Mouse (Mus musculus) lung, postnatal 0 days (tissue): ENCODE data around the gene Card19. TPM values are rescaled to one million over a fixed set of nuclear protein-coding genes. Genes with fewer than 3 reads are reported as not detected.
A peak's percentile ranks its signal among the peaks of the same experiment; 100 is the strongest.

Source experiments
- ATAC-seq: fragments of 200-750 bp; cut with Nextera tagmentation; 2 replicates; pipeline ENCODE4 v1.8.0; 2017; ENCODE audit warnings: moderate library complexity
- DNase-seq: peaks from one replicate; pipeline ENCODE4 v3.0.0-alpha.2; 2016; ENCODE audit warnings: low spot score
- H3K27ac ChIP-seq: fragments of 300-500 bp; sonication (generic); 2 replicates; pipeline ENCODE4 v1.5.1; 2014; ENCODE audit warnings: antibody characterized with exemption, mild to moderate bottlenecking, low read length, mixed read lengths
- H3K27me3 ChIP-seq: fragments of 300-500 bp; sonication (generic); replicated peaks from 2 replicates; pipeline ENCODE4 v1.6.1; 2014; ENCODE audit warnings: low read length, mixed read lengths; ENCODE audit not compliant: insufficient read depth
- H3K36me3 ChIP-seq: fragments of 300-500 bp; sonication (generic); 2 replicates; pipeline ENCODE4 v1.6.1; 2014; ENCODE audit warnings: low read length, mixed read lengths; ENCODE audit not compliant: insufficient read depth
- H3K4me1 ChIP-seq: fragments of 300-500 bp; sonication (generic); 2 replicates; pipeline ENCODE4 v1.6.1; 2014; ENCODE audit warnings: antibody characterized with exemption, low read depth, low read length, mixed read lengths; ENCODE audit not compliant: insufficient read depth
- H3K4me2 ChIP-seq: fragments of 300-500 bp; sonication (generic); replicated peaks from 2 replicates; pipeline ENCODE4 v1.6.1; 2014; ENCODE audit warnings: low read depth, mild to moderate bottlenecking, low read length, moderate library complexity, mixed read lengths
- H3K4me3 ChIP-seq: fragments of 300-500 bp; sonication (generic); 2 replicates; pipeline ENCODE4 v1.5.1; 2014; ENCODE audit warnings: low read depth, low read length
- H3K9ac ChIP-seq: fragments of 300-500 bp; sonication (generic); replicated peaks from 2 replicates; pipeline ENCODE4 v1.6.1; 2014; ENCODE audit warnings: low read depth, mild to moderate bottlenecking
- H3K9me3 ChIP-seq: fragments of 300-500 bp; sonication (generic); 2 replicates; pipeline ENCODE4 v1.6.1; 2016; ENCODE audit warnings: low read length, mixed read lengths
- CTCF ChIP-seq: IDR thresholded peaks from 2 replicates; pipeline ENCODE4 v1.5.1; 2016; ENCODE audit warnings: antibody characterized with exemption, mild to moderate bottlenecking
- EP300 ChIP-seq: IDR thresholded peaks from 2 replicates; pipeline ENCODE4 v1.6.1; 2016; ENCODE audit warnings: antibody characterized with exemption, mild to moderate bottlenecking, control low read depth
- WGBS: fragments of 180-500 bp; shearing (Covaris S2); extraction: QIAGEN DNeasy Blood & Tissue Kit; methylation state at CpG from one replicate; pipeline ENCODE4 v1.1.7; 2014; 5-methylcytosine and 5-hydroxymethylcytosine counted together
- polyA plus RNA-seq: library from polyadenylated mRNA; unstranded; fragments of >200 nt; fragmentation: Nextera tagmentation; extraction: Ambion mirVana; gene quantifications from 2 replicates; pipeline ENCODE4 v1.2.1, GENCODE M21; 2015

Card19 gene
- polyA plus RNA-seq, 1 experiment from 2014 or later = 112 TPM

DNA sequence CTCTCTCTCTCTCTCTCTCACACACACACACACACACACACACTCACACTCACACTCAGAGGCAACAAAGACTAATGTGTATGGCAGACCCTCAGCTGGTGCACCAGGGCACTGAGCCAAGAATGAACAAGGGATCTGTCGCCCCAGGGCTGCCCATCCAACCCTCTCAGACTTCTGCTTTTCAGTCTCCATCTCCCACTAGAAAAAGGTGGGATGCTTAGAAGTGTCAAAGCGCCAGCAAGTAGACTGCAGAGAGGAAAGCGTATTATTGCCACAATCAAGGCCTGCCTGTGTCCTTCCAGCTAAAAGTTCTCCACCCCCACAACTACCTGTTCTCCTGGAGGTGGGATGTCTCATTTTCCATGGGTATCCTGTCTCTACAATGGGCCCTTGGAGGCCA lies 1.4 kb downstream of the Card19 start:
- H3K4me3 ChIP-seq = no peak overlapping the region
- 64% methylated on average over 3 of the region's 3 CpGs for WGBS
- peak overlapping the region; percentile 83; the same call in 1 of the 2 replicates for H3K4me2 ChIP-seq
- ATAC-seq (no peak), DNase-seq (no peak)
- H3K9me3 ChIP-seq = no peaks in the 10 kb centered on the region
- H3K9ac ChIP-seq = no peak overlapping the region; the same call in 1 of the 2 replicates
- H3K27me3 ChIP-seq = no peaks in the 10 kb centered on the region
- TF ChIP-seq CTCF = no peak
- no peak for TF ChIP-seq EP300
- H3K27ac ChIP-seq = no peak overlapping the region
- H3K4me1 ChIP-seq = peaks cover 15% of the 10 kb centered on the region; the same call in 1 of the 2 replicates
- no peaks in the 10 kb centered on the region for H3K36me3 ChIP-seq

DNA sequence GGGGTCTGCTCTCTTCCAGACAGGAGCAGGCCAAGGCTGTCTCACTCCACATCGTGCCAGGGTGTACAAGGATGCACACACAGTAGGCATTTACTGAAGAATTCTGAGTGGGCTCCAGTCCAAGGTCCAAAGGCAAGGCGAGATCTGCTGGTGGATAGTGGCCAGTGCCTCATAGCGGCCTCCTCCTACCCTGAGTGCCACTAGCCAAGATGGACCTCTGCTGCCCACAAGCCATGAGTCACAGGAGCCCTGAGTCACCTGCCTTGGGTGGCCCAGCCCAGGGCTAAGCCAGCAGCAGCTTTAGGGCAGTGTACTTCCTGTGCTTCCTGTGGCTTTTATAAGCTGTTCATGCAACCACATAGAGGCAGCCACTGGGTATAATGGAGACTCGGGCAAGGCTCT lies 2.3 kb downstream of the Card19 start:
- TF ChIP-seq EP300 (no peak), CTCF (no peak)
- Histone ChIP-seq H3K36me3 (no peaks in the 10 kb centered on the region), H3K27ac (peak overlapping the region; percentile 68), H3K4me3 (no peak overlapping the region), H3K9ac (no peak overlapping the region), H3K4me2 (no peak overlapping the region), H3K4me1 (peaks cover 15% of the 10 kb centered on the region; the same call in 1 of the 2 replicates), H3K27me3 (no peaks in the 10 kb centered on the region), H3K9me3 (no peaks in the 10 kb centered on the region)
- 45% methylated on average over 4 of the region's 4 CpGs for WGBS
- ATAC-seq (peak; percentile 34), DNase-seq (peak; percentile 69)

DNA sequence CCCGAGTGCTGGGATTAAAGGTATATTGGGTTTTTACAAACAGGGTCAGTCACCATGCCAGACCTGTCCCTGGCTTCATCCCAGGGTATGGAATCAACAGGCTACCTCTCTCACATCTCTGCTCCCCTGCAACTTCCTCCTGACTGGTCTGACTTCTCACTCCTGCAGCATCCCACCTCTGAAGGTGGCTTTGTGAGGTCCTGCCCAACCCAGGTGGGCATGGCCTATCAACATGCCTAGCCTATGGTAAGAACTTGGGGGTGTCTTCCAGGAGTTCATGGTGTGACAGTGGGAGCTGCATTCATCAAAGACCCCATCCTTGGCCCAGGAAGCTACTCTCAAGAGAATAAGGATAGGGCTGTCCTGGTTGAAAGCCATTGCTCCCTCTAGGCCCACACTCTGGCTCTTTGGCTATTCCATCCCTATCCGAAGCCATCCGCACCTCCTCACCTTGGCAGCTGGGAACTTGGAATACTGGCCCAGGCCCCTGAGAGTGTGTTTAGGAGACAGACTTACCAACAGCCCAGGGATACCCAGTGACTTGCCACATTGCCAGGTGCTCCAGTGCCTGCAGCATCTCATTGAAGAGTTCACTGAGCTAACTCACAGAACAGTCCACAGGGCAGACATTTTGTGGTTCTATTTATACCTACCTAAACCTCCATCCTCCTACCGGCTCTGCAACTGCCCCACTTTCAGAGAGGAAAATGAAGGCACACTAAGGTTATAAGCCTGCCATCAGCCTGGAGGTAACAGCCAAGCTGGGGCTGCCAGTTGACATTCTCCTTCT lies 2.9 kb downstream of the Card19 start:
- H3K4me1 ChIP-seq = peaks cover 15% of the 10 kb centered on the region; the same call in 1 of the 2 replicates
- H3K4me3 ChIP-seq = no peak overlapping the region
- H3K4me2 ChIP-seq = no peak overlapping the region
- TF ChIP-seq EP300 = no peak
- TF ChIP-seq CTCF = no peak
- H3K9me3 ChIP-seq = no peaks in the 10 kb centered on the region
- WGBS = 86% methylated on average over 4 of the region's 4 CpGs
- H3K27me3 ChIP-seq = no peaks in the 10 kb centered on the region
- ATAC-seq (no peak), DNase-seq (no peak)
- no peak overlapping the region for H3K9ac ChIP-seq
- H3K27ac ChIP-seq = peak overlapping the region; percentile 52
- no peaks in the 10 kb centered on the region for H3K36me3 ChIP-seq

DNA sequence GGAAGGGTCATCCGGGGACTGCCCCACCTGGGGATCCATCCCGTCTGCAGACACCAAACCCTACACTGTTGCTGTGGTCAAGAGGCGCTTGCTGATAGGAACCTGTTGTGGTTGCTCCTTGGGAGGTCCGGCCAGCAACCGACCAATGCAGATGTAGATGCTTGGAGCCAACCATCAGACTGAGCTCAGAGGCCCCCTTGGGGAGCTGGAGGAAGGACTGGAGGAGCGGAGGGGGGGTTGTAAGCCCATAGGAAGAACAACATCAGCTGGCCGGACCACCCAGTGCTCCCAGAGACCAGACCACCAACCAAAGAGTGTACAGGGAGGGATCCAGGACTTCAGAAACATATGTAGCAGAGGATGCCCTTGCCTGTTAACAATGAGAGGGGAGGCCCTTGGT lies 6.5 kb downstream of the Card19 start:
- Histone ChIP-seq H3K27ac (no peak overlapping the region), H3K4me1 (peaks cover 10% of the 10 kb centered on the region; the same call in 1 of the 2 replicates), H3K9ac (no peak overlapping the region), H3K36me3 (no peaks in the 10 kb centered on the region), H3K27me3 (no peaks in the 10 kb centered on the region), H3K4me3 (no peak overlapping the region), H3K4me2 (no peak overlapping the region), H3K9me3 (no peaks in the 10 kb centered on the region)
- 54% methylated on average over 7 of the region's 7 CpGs for WGBS
- TF ChIP-seq EP300 (no peak), CTCF (no peak)
- DNase-seq (no peak), ATAC-seq (no peak)

DNA sequence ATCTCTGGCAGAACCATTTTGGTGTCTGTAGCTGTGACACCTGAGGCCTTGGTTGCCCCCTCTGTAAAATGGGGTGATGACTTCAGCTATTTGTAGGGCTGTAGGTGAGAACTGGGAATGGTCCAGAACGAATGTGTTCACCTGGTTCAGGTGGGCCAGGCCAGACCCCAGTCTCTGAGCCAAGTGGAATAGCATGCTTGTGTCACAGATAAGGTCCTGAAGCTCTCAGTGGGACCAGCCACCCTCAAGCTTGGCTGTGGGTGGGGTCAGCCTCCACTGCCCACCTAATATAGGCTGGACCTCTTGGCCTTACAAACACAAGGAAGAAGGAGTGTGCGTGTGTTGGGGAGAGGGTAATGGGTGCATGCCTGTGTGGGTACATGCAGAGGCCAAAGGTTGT lies 9.5 kb downstream of the Card19 start:
- WGBS = 94% methylated on average over 2 of the region's 2 CpGs
- no peak overlapping the region for H3K4me2 ChIP-seq
- DNase-seq = no peak
- H3K9ac ChIP-seq = no peak overlapping the region
- TF ChIP-seq CTCF (no peak), EP300 (no peak)
- H3K9me3 ChIP-seq = no peaks in the 10 kb centered on the region
- H3K27ac ChIP-seq = no peak overlapping the region
- no peaks in the 10 kb centered on the region for H3K36me3 ChIP-seq
- no peaks in the 10 kb centered on the region for H3K4me1 ChIP-seq
- no peaks in the 10 kb centered on the region for H3K27me3 ChIP-seq
- no peak for ATAC-seq
- no peak overlapping the region for H3K4me3 ChIP-seq

DNA sequence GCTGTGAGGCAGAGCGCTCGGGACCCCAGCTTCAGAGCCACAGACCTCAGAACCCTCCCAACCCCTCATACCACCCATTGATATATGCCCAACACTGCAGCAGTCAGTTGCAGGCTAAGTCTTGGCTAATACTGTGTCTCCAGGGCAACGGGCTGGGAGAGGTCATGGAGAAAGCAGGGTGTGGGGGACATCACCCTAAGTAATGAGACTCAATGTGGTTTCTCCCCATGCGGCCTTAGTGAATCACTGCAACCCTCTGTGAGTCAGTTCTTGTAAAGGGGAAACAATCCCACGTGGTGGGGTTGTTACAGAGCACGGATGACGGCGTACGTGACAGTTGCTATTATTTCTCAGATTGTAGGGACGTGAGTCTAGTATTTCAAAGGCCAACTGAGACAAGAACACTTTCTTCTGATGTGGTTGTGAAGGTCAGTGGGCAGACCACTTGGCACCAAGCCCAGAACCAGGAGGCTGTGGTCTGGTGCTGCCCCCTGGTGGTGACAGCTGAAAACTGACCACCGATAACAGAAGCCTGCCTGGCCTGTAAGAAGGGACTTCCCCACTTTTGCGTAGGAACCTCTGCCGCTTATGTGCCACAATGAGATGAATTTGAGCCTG lies 10.3 kb downstream of the Card19 start:
- no peaks in the 10 kb centered on the region for H3K4me1 ChIP-seq

More for the DNA sequence above, 10.3 kb downstream of the Card19 start:
- no peaks in the 10 kb centered on the region for H3K27me3 ChIP-seq
- no peaks in the 10 kb centered on the region for H3K9me3 ChIP-seq
- TF ChIP-seq EP300 (peak; percentile 14; the same call in 1 of the 2 replicates), CTCF (peak; percentile 95)
- ATAC-seq (peak; percentile 81), DNase-seq (peak; percentile 81)
- no peak overlapping the region for H3K9ac ChIP-seq
- no peak overlapping the region for H3K27ac ChIP-seq
- H3K4me3 ChIP-seq = no peak overlapping the region
- no peak overlapping the region for H3K4me2 ChIP-seq
- WGBS = 32% methylated on average over 13 of the region's 13 CpGs
- no peaks in the 10 kb centered on the region for H3K36me3 ChIP-seq
